Mouse (Mus musculus): ENCODE measurements around the gene Sgcd. TPM values are rescaled to one million over a fixed set of nuclear protein-coding genes. Genes with fewer than 3 reads are reported as not detected.

Sgcd gene
- polyA plus RNA-seq, 1 experiment: 2.9 TPM

DNA sequence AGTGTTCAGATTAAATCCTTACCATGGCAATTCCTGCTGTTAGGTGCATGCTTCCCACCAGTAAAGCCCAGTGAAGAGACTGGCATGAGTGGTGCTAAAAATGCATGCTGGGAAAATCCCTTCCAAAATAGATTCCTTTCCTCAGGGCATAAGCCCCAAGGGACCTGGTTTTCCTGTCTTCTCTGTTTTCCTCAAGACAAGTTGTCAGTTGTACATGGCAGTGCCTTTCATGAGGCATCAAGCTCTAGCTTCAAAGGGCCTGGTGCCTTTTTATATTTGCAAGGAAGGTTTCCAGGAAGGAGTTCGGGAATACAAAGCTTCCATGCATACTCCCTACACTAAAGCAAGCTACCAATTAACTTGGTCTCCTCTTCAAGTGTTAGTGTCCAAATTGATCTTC lies 782.3 kb downstream of the Sgcd start:
- 64% methylated on average over 1 of the region's 1 CpGs for WGBS
- no peak overlapping the region for H3K27ac ChIP-seq (ENCODE audit: control insufficient read depth, insufficient read depth, low read depth, low read length, poor library complexity)
- H3K4me1 ChIP-seq (ENCODE audit: control insufficient read depth, insufficient read depth, low read length): no peaks in the 10 kb centered on the region
- no peak overlapping the region for H3K4me3 ChIP-seq (replicated peaks; ENCODE audit: control insufficient read depth, low read depth, low read length)
- TF ChIP-seq POLR2A (IDR thresholded peaks at IDR 0.05; ENCODE audit: borderline replicate concordance, control insufficient read depth, low read depth, low read length) (no peak), CTCF (IDR thresholded peaks at IDR 0.05; ENCODE audit: control insufficient read depth, insufficient read depth, low read length) (no peak)

DNA sequence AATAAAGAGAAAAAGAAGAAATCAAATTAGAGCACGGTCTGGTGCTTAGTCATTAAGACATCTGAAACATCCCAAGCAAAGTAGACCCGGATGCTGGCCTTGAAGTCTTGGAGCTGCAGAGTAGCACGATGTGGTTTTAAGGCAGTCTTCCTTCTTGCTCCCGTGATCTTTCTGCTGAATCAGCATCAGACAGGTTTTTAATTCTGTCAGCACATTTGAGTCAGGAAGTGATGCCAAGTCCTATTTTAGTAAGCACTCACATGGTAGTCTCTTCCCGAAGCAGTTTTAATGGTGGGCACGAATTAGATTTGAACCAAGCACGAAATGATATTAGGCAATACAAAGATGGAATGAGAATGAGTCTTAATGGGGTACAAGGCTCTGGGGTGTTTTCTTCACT lies 789.7 kb downstream of the Sgcd start:
- no peaks in the 10 kb centered on the region for H3K4me1 ChIP-seq (ENCODE audit: control insufficient read depth, insufficient read depth, low read length)
- no peak overlapping the region for H3K27ac ChIP-seq (ENCODE audit: control insufficient read depth, insufficient read depth, low read depth, low read length, poor library complexity)
- WGBS: 69% methylated on average over 7 of the region's 7 CpGs
- H3K4me3 ChIP-seq (replicated peaks; ENCODE audit: control insufficient read depth, low read depth, low read length): no peak overlapping the region
- TF ChIP-seq CTCF (IDR thresholded peaks at IDR 0.05; ENCODE audit: control insufficient read depth, insufficient read depth, low read length) (no peak), POLR2A (IDR thresholded peaks at IDR 0.05; ENCODE audit: borderline replicate concordance, control insufficient read depth, low read depth, low read length) (no peak)

DNA sequence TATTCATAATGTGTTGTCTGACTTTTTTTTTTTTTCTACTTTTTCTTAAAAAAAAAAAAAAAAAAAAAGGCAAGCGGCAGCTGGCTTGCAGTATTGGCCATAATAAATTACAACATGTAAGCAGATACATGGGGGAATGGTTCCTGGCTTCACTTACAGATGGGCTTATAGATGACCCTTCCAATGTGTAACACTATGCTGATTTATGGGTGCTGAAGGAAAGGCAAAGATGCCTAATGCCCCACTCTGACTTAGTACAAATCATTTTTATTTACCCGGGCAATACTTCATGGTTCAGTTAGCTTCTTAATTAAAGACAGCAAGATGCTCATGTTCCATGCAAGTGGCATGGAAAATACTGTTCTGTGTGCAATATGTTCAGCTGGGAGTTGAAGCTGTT lies 800.2 kb downstream of the Sgcd start:
- Histone ChIP-seq H3K27ac (ENCODE audit: control insufficient read depth, insufficient read depth, low read depth, low read length, poor library complexity) (no peak overlapping the region), H3K4me1 (ENCODE audit: control insufficient read depth, insufficient read depth, low read length) (no peaks in the 10 kb centered on the region), H3K4me3 (replicated peaks; ENCODE audit: control insufficient read depth, low read depth, low read length) (no peak overlapping the region)
- TF ChIP-seq POLR2A (IDR thresholded peaks at IDR 0.05; ENCODE audit: borderline replicate concordance, control insufficient read depth, low read depth, low read length) (no peak), CTCF (IDR thresholded peaks at IDR 0.05; ENCODE audit: control insufficient read depth, insufficient read depth, low read length) (no peak)
- 78% methylated on average over 2 of the region's 2 CpGs for WGBS

DNA sequence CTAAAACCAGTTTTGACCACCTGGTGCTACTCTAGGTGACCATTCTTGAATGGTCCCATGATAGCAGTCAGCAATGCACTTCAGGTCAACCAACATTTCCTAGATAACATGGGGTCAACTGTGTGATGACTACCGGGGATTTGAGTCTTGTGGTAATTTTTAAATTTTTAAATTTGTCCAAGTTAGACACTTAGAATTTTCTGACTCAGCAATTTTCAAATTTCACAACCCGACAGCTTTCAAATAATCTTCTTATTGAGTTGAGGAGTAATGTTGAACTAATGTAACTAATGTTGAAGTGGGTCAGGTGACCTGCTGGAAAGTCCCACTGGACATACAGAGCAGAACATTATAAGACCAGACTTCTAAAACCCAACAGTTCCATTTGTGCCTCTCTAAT lies 813.8 kb downstream of the Sgcd start:
- 86% methylated on average over 2 of the region's 2 CpGs for WGBS
- no peak overlapping the region for H3K27ac ChIP-seq (ENCODE audit: control insufficient read depth, insufficient read depth, low read depth, low read length, poor library complexity)
- no peaks in the 10 kb centered on the region for H3K4me1 ChIP-seq (ENCODE audit: control insufficient read depth, insufficient read depth, low read length)
- TF ChIP-seq POLR2A (IDR thresholded peaks at IDR 0.05; ENCODE audit: borderline replicate concordance, control insufficient read depth, low read depth, low read length) (no peak), CTCF (IDR thresholded peaks at IDR 0.05; ENCODE audit: control insufficient read depth, insufficient read depth, low read length) (no peak)
- H3K4me3 ChIP-seq (replicated peaks; ENCODE audit: control insufficient read depth, low read depth, low read length): no peak overlapping the region

DNA sequence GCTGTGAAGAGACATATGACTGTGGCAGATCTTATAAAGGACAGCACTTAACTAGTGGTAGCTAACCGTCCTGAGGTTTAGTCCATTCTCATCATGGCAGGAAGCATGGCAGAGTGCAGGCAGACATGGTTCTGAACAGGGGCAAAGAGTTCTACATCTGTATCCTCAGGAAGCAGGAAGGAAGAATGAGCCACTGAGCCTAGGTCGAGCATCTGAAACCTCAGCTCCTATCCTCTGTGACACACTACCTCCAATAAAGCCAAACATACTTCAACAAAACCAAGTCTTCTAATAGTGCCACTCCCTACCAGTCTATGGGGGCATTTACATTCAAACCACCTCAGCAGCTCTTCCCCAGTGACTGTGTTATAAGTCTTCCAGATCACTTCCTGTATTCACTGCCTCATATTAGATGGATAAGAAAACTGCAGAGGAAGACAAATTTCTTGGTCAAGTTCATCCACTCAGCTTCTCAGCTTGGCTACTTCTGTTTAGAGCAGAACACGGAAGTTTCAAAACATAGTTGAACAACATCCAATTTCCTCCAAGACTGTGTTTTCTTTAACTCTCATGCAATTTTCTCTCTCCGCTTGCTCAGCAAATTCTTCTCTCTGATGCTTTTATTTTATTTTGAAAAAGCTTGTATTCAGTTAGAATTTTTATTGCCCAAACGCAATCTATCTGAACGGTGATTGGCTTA lies 817.7 kb downstream of the Sgcd start:
- TF ChIP-seq CTCF (IDR thresholded peaks at IDR 0.05; ENCODE audit: control insufficient read depth, insufficient read depth, low read length) (no peak), POLR2A (IDR thresholded peaks at IDR 0.05; ENCODE audit: borderline replicate concordance, control insufficient read depth, low read depth, low read length) (no peak)
- H3K4me1 ChIP-seq (ENCODE audit: control insufficient read depth, insufficient read depth, low read length): no peaks in the 10 kb centered on the region
- no peak overlapping the region for H3K27ac ChIP-seq (ENCODE audit: control insufficient read depth, insufficient read depth, low read depth, low read length, poor library complexity)
- WGBS: 44% methylated on average over 6 of the region's 6 CpGs
- no peak overlapping the region for H3K4me3 ChIP-seq (replicated peaks; ENCODE audit: control insufficient read depth, low read depth, low read length)

DNA sequence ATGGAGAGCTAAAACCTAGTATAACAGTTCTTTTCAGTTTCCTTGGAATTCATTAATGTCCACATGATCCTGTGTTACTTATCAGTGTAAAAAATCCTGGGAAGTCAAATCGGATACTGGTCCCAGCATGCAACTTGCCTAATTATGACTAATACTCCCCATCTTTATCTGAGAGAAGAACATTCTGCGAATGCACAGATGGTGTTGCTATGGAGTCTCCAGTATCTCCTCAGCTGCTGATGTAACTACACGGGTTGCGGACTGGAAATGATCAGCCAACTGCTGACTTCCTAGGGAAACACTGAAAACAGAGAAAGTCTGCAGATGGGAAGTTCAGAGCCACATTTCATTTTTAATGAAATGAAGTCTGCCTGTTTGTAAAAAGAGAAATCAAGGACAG lies 821.4 kb downstream of the Sgcd start:
- WGBS: 75% methylated on average over 4 of the region's 4 CpGs
- Histone ChIP-seq H3K27ac (ENCODE audit: control insufficient read depth, insufficient read depth, low read depth, low read length, poor library complexity) (no peak overlapping the region), H3K4me1 (ENCODE audit: control insufficient read depth, insufficient read depth, low read length) (no peaks in the 10 kb centered on the region), H3K4me3 (replicated peaks; ENCODE audit: control insufficient read depth, low read depth, low read length) (no peak overlapping the region)
- TF ChIP-seq POLR2A (IDR thresholded peaks at IDR 0.05; ENCODE audit: borderline replicate concordance, control insufficient read depth, low read depth, low read length) (no peak), CTCF (IDR thresholded peaks at IDR 0.05; ENCODE audit: control insufficient read depth, insufficient read depth, low read length) (no peak)

DNA sequence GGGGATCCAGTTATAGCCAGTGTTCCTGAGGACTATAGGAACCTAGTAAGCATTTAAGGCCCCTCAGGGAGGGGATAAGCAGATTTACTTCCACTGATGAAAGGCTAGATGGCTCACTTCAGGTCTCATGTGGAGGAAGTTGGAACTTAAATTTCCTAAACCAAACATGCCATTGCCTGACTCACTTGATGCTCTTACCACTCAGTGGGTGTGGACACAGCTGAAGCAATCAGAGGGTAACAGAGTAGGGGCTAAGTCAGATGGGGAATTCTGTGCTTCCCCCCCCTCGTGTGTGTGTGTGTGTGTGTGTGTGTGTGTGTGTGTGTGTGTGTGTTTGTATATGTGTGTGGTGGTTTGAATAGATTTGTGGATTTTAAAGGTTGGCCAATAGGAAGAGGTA lies 830.7 kb downstream of the Sgcd start:
- H3K27ac ChIP-seq (ENCODE audit: control insufficient read depth, insufficient read depth, low read depth, low read length, poor library complexity): no peak overlapping the region
- no peaks in the 10 kb centered on the region for H3K4me1 ChIP-seq (ENCODE audit: control insufficient read depth, insufficient read depth, low read length)
- 47% methylated on average over 1 of the region's 1 CpGs for WGBS
- TF ChIP-seq POLR2A (IDR thresholded peaks at IDR 0.05; ENCODE audit: borderline replicate concordance, control insufficient read depth, low read depth, low read length) (no peak), CTCF (IDR thresholded peaks at IDR 0.05; ENCODE audit: control insufficient read depth, insufficient read depth, low read length) (no peak)
- H3K4me3 ChIP-seq (replicated peaks; ENCODE audit: control insufficient read depth, low read depth, low read length): no peak overlapping the region

DNA sequence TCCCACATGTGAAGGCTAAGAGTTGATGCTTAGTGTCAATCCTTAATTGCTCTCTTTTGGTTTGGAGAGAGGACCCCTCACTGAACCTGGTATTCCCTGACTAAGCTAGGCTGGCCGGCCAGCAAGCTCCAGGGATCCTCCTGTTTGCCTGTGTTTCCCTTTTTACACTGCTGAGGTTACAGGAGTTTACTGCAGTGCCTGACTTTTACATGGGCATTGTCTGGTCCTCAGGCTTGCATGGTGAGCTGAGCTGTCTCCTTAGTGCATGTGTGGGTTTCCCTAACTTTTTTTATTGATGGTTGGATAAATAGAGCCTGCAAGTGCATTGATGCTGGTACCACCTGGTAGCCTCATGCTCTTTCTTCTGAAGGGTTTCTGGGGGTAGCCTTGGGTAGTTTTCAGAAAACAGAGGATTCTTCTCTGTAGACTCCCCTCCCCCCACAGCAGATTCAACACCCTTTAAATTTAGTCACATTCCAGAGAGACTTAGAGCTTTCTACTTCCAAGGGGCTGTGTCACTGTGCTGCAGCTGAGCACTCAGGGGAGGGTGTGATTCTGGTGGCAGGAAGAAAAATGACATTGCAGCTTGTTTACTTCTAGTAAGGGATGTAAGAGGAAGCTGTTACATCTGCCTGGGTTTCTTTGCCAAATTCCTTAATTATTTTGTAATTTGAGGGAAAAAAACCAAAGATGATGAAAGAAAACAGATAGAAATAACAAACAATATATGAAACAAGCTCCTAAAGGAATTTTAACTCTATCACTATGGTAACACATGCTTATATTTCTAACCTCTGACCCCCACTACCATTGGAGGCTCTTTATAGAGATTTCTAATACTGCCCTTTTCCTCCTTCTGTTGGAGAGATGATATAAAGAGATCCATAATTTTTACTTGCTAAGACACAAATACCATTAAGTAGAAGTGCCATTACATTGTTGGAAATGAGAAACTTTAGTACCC lies 831.8 kb downstream of the Sgcd start:
- 68% methylated on average over 1 of the region's 1 CpGs for WGBS
- Histone ChIP-seq H3K4me3 (replicated peaks; ENCODE audit: control insufficient read depth, low read depth, low read length) (no peak overlapping the region), H3K4me1 (ENCODE audit: control insufficient read depth, insufficient read depth, low read length) (no peaks in the 10 kb centered on the region), H3K27ac (ENCODE audit: control insufficient read depth, insufficient read depth, low read depth, low read length, poor library complexity) (no peak overlapping the region)
- TF ChIP-seq POLR2A (IDR thresholded peaks at IDR 0.05; ENCODE audit: borderline replicate concordance, control insufficient read depth, low read depth, low read length) (no peak), CTCF (IDR thresholded peaks at IDR 0.05; ENCODE audit: control insufficient read depth, insufficient read depth, low read length) (no peak)
